Mouse (Mus musculus): ENCODE results near the gene Fhl2. TPM values are rescaled to one million over a fixed set of nuclear protein-coding genes. Genes with fewer than 3 reads are reported as not detected.

Fhl2 gene
- polyA plus RNA-seq, 1 experiment = 44.8 TPM

DNA sequence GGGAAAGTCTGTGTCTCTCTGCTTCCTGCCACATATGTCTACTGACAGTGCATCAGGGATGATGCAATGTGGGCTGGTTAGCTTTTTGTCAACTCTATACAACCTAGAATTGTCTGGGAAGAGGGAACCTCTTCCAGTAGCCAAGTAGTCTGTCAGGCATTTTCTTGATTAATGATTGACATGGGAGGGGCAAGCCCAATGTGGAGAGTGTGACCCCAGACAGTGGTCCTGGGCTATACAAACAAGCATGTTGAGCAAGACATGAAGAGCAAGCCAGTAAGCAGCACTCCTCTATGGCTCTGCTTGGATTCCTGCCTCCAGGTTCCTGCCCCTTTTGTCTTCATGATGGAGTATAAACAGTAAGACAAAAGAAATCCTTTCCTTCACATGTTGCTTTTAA lies 69.6 kb downstream of the Fhl2 start:
- DNase-seq (ENCODE audit: low read depth, low spot score) = no peak

DNA sequence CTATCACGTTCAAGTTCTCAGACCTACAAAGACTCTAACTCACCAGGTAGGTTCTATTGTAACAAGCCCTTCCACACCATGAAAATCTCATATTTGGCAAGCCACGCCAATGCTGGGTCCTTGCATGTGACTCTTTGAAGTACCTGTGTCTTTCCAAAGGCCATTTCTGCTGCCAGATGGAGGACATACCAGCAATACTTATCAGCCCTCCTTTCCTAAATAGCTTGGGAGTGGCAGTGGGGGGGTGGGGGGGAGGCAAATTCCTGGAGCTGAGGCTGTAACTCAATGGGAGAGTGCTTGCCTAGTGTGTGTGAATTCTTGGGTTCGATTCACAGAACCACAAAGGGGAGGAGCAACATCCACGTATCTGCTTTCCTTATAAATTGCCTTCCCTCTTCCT lies 72.1 kb downstream of the Fhl2 start:
- WGBS = 64% methylated on average over 4 of the region's 4 CpGs
- DNase-seq (ENCODE audit: low read depth, low spot score) = no peak

DNA sequence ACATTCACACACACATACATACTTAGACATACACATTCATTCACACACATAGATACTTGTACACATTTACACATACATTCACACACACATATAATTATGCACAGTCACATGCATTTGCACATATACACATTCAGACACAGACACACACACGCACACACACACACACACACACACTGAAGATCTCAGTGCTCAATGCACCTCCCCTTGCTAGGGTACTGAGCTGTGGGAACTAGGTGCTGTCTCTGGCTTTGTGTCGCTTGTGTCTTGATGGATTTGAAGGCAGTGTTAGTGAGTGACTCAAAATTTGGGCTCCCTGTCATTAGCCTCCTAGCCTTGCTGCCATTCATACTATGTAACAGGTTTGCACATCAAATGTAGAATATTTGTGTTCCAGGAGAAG lies 74.2 kb downstream of the Fhl2 start:
- 96% methylated on average over 2 of the region's 2 CpGs for WGBS
- no peak for DNase-seq (ENCODE audit: low read depth, low spot score)

DNA sequence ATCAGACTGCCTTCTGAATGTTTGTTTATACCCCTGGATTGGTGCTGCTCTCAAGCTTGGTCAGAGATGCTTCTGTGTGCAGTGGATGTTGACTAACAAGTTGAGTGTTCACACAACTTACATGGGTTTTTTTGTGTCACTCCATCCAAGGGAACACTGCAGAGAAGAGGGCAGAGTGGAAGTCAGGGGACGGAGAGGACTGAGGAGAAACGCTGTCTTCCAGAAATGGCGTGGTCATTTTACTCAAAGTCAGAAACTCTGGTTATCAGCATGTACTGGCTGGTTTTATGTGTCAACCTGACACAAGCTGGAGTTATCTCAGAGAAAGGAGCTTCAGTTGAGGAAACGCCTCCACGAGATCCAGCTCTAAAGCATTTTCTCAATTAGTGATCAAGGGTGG lies 75.8 kb downstream of the Fhl2 start:
- WGBS = 94% methylated on average over 5 of the region's 5 CpGs
- no peak for DNase-seq (ENCODE audit: low read depth, low spot score)

DNA sequence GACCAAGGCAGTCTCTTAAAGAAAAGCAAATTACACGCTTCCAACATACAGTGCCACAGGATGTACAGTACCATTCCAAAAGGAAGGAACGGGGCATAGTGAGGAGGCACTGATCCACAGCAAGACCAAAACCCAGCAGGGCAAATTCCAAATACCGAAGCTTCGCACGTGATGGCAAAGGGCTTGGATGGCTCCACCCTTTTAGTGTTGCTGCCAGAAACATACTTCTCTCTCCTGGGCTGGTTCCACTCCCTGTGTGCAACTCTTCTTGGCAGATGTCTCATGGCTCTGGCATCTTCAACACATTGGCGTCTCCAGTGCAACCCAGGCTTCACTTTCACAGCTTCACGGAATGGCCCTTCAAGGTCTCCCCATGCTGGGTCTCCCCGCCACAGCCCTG lies 79.3 kb downstream of the Fhl2 start:
- WGBS = 83% methylated on average over 8 of the region's 8 CpGs
- DNase-seq (ENCODE audit: low read depth, low spot score) = no peak

DNA sequence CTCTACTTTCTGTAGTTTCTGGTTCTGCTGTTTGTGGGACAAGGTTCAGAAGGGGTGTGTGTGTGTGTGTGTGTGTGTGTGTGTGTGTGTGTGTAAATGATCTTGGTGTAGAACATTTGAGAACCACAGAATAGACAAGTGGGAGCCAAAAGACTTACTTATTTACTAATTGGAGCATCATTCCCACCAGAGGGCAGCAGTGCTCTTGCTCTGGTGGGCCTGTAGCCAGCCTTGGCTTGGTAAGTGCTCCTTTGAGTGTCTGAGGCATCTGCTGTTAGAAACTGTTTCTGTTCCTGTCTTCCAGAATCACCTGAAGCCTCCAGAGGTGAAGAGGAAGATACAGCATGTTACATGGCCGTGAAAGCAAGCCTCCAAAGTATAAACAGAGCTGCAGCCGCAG lies 83.9 kb downstream of the Fhl2 start:
- 84% methylated on average over 2 of the region's 2 CpGs for WGBS
- DNase-seq (ENCODE audit: low read depth, low spot score) = no peak

DNA sequence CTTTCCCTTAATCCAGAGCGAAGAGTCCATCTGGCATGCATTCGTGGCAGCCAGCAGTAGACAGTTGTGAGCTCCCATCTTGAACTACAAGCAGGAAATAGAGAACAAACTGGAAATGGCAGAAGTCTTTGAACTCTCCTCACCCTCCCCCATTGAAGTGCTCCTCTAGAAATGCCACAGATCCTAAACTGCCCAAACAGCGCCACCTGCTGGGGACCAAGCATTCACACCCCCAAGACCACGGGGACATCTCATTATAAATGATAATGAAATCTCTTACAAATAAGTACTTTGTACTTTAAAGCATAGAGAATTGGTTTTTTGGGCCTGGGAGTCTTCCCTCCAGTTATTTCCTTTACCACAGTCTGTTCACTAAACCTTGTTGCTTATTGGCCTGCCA lies 86.2 kb downstream of the Fhl2 start:
- no peak for DNase-seq (ENCODE audit: low read depth, low spot score)
- WGBS = 44% methylated on average over 4 of the region's 4 CpGs

DNA sequence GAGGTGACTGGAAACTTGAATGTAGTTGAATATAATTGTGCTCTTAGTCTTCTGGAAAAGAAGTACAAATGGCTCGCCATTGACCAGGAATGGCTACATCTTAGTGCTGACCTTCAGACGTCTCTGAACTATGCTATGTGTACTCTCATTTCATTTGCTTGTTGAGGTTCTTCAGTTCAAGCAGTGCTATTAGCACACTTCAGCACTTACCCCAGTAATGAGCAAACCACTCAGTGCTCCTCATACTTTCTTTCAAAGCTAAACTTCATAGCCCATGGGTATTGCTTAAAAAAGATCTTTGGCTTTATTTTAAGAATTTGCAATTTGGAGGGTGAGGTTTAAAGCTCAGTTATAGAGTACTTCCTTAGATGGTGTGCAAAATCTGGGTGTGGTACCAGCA lies 88.1 kb downstream of the Fhl2 start:
- 70% methylated on average over 2 of the region's 2 CpGs for WGBS

DNA sequence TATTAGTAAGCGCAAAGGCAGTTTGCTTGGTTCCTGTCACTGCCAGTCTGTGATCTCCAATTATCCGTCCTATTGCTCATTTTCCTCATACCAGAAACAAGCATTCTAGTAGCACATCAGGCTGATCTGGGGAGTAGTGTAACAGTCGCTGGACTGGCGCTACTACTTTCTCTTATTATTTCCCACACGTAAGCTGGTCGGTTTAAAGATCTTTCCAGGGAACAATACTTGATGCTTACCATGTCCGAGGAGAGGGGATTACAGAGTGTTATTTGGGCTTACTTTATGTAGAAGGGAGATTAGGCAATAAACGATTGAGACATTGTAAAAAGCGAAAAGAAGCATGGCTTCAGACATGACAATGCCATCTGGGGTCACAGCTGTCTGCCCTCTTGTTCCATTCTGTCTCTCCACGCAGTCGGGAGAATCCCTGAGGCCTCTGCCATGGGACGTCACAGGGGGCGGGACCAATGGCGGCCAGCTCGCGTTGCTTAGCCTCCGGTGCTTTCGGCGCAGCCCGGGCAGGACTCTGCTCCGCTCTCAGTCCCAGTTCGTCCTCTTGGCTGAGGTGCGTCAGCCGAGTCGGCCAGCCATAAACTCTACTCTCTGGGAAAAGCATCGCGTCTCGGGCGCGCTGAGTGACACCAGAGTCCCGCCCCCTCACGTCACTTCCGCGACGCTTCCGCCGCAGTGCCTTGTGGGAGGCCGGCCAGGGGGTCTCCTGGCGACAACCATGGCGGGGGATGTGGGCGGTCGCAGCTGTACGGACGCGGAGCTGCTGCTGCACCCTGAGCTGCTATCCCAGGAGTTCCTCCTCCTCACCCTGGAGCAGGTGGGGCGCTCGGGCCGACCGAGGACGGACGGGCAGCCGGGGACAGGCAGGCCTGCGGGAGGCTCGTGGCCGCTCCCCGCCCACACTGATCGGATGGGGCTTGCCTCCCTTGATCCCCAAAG lies 98.5 kb downstream of the Fhl2 start, which contains the start of the genes Tgfbrap1 and AI597479:
TSS of gene Tgfbrap1 (minus strand) at position 607 of the 954 bp plus-strand sequence.
TSS of gene AI597479 (plus strand) at position 680 of the 954 bp plus-strand sequence.
- under 1% methylated on average over 57 of the region's 57 CpGs for WGBS
- no peak for DNase-seq (ENCODE audit: low read depth, low spot score)

More for the DNA sequence above, 88.1 kb downstream of the Fhl2 start:
- DNase-seq (ENCODE audit: low read depth, low spot score) = no peak

DNA sequence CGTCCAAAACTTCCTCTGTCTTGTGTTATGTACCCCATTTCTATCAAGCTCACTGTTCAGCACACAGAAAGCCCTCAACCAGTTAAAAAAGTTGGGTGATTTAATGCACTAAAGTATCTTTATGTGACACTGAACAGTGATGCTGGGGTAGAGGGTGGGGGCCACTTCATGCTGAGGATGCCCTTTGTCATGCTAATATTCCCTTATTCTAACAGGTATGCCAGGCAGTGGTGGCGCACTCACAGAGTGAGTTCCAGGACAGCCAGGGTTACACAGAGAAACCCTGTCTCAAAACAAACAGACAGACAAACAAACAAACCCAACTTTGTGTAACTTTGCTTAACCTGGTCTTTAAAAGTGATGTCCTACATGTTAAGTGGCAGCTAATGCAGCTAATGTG lies 102.6 kb downstream of the Fhl2 start:
- 96% methylated on average over 2 of the region's 2 CpGs for WGBS
- DNase-seq (ENCODE audit: low read depth, low spot score) = no peak

DNA sequence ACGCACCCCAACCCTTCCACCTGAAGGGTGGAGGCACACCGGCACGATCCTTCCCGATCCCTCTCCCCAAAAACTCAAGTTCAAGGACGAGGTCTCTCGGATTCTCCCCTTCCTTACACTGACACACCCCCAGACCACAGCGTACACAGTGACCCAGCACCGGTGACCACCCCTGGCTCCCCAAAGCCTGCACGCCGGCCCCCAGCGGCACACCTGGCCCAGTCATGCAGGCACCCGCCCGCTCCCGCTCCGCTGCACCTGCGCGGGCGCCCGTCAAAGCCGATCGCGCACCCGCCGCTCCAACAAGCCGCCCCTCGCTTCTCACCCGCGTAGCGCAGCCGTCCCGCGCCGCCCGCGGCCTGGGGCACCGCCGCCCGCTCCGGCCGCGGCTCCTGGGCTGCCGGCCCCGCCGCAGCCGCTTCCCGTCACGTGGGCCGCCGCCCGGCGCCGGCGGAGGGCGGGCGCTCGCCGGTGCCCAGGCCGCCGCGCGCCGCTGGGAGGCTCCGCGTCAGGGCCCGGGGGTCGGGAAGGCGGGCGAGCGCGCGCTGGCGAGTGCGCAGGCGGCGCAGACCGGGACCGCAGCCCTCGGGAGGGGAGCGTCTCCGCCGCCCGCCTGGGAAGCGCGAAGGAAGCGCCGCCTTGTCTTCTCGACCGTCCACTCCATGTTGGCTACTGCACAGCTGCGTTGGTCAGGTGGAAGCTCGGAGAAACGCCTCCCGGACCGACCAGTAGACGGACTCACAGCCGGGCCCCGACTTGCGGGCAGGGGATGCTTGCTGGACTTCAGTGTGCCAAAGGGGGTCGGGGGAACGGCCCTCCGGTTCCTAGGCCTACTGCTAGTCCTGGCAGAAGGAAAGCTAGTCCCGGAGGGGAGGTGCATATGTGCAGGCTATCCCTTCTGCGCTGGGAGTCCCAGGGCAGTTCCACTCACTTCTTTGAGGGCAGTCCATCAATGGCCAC lies 104.4 kb downstream of the Fhl2 start:
- DNase-seq (ENCODE audit: low read depth, low spot score) = no peak
- under 1% methylated on average over 102 of the region's 102 CpGs for WGBS

DNA sequence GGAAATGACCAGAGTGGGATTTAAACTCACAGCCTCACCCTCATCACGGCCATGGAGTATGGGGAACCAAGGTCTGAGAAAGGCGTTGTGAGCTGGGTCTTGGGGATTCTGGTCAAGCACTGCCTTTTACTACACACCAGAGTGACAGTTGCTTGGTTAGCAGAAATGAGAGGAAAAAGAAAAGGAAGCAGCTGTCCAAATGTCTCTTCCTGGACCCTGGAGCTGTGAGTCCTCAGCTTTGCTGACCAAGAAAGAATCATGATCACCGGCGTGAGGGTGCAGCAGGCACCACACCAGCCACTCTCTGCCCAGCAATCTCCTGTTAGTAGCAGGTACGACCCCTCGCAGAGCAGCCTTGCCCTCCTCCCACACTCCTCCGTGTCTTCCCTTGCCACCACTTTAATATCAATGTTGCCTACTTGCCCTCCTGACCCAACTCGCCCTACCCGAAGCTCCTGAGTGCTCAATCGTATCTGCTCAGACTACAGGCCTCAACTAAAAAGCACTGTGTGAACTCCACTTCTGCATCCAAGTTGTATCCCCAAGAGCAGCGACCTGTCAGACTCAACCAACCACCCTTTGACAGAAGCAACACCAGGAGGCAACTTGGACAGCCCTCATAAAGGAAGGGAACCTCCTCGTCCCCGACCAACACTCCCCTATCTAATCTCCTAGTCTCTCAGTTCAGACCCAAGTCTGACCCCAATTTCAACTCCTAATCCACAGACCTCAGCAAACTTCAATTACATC lies 105.3 kb downstream of the Fhl2 start:
- WGBS = 31% methylated on average over 13 of the region's 13 CpGs
- DNase-seq (ENCODE audit: low read depth, low spot score) = no peak

DNA sequence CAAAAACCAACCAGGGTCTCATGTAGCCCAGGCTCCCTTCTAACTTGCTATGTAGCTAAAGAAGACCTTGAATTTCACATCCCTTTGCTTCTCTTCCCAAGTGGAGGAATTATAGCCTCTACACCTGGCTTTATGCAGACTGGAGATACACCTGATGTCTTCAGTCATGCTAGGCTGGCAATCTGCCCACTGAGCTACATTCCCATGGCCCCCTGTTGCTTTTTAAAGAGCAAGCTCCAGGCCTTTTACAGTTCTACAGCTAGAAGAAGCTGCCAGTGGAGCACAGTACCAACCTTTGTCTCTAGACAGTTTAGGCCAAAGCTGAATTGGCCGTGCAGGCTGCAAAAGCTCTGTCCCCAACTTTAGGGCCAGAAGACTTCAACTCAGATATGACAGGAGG lies 106.4 kb downstream of the Fhl2 start:
- 74% methylated on average over 1 of the region's 1 CpGs for WGBS
- no peak for DNase-seq (ENCODE audit: low read depth, low spot score)

DNA sequence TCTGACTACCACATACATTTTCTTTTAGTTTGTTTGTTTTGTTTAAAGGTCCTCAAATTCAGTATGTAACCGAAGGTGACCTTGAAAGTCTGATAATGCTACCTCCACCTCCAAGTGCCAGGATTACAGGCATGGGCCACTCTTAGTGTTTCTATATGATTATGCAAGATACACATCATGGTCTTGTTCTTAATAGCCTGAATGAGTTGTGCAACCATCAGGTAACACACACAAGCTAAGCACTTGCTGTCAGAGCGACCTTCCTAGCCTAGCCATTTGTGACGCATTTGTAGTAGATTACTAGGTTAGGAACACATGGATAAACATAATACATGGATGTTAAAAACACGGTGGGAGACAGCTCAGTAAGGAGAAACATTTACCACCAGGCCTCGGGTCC lies 113.8 kb downstream of the Fhl2 start:
- WGBS = 80% methylated on average over 5 of the region's 5 CpGs
- DNase-seq (ENCODE audit: low read depth, low spot score) = no peak

DNA sequence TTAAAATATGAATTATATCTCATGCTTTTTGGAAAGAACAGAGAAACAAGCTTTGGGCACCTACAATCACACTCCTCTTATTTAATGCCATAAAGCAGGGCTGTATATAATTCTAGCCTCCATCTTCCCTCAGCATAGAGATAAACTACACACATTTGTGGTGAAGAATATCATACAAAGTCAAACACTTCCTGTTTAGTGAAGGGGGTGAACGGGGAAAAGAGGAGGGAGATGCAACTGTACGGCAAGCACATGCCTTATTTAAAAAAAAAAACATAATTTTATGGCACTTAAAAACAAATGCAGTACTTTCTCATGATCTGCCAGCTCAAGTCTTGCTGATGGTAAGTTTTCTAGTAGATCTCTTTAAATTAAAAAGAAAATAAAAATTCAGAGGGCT lies 118.7 kb downstream of the Fhl2 start:
- 76% methylated on average over 2 of the region's 2 CpGs for WGBS
- no peak for DNase-seq (ENCODE audit: low read depth, low spot score)

DNA sequence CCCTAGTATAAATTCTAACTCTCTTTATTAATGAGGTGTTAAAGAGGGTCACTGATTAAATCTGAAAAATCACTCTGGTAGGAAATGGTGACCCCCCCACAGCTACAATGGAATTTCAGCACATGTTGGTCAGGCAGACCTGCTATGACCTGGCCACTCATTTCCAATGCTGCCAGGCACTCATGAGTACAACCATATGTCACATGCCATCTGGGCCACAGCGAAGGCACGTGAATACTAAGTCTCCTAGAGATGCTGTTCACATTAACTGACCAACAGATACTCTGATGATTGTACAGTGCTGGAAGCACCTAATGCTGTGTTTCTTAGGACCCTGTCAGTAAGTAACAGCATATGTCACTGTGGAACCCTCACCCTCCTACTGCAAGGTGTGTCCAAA lies 122.0 kb downstream of the Fhl2 start:
- 99% methylated on average over 2 of the region's 2 CpGs for WGBS
- no peak for DNase-seq (ENCODE audit: low read depth, low spot score)

Measured in large intestine, adult 2 months (tissue).